Mouse (Mus musculus) heart, postnatal 0 days (tissue): ENCODE measurements at regions not wholly inside any gene's neighbourhood (a gene's known extent, or its start where the extent isn't known, plus 50 kb on each side); places are given as distances from the start of the nearest gene placed in this dataset.
A peak's percentile ranks its signal among the peaks of the same experiment; 100 is the strongest.

Experiments used
- ATAC-seq: fragments of 200-750 bp; cut with Nextera tagmentation; 2 replicates; pipeline ENCODE4 v1.8.0; 2017; ENCODE audit warnings: low read depth, moderate number of reproducible peaks, moderate library complexity; ENCODE audit not compliant: insufficient read depth
- DNase-seq: peaks from one replicate; pipeline ENCODE4 v3.0.0-alpha.2; 2016; ENCODE audit warnings: low spot score
- H3K27ac ChIP-seq: fragments of 300-500 bp; sonication (generic); 2 replicates; pipeline ENCODE4 v1.5.1; 2014; ENCODE audit warnings: low read depth, mild to moderate bottlenecking
- H3K27me3 ChIP-seq: fragments of 300-500 bp; sonication (generic); 2 replicates; pipeline ENCODE4 v1.6.1; 2014; ENCODE audit warnings: low read length, mixed read lengths; ENCODE audit not compliant: control insufficient read depth, insufficient read depth
- H3K36me3 ChIP-seq: fragments of 300-500 bp; sonication (generic); replicated peaks from 2 replicates; pipeline ENCODE4 v1.6.1; 2014; ENCODE audit warnings: low read length, mixed read lengths; ENCODE audit not compliant: control insufficient read depth, insufficient read depth
- H3K4me1 ChIP-seq: fragments of 300-500 bp; sonication (generic); 2 replicates; pipeline ENCODE4 v1.6.1; 2014; ENCODE audit warnings: antibody characterized with exemption; ENCODE audit not compliant: control insufficient read depth, insufficient read depth
- H3K4me2 ChIP-seq: fragments of 300-500 bp; sonication (generic); 2 replicates; pipeline ENCODE4 v1.6.1; 2014; ENCODE audit warnings: low read depth, mild to moderate bottlenecking, low read length, moderate library complexity
- H3K4me3 ChIP-seq: fragments of 300-500 bp; sonication (generic); 2 replicates; pipeline ENCODE4 v1.5.1; 2014; ENCODE audit warnings: low read depth, low read length
- H3K9ac ChIP-seq: fragments of 300-500 bp; sonication (generic); replicated peaks from 2 replicates; pipeline ENCODE4 v1.6.1; 2014; ENCODE audit warnings: low read depth, low read length, mixed read lengths
- H3K9me3 ChIP-seq: fragments of 300-500 bp; sonication (generic); replicated peaks from 2 replicates; pipeline ENCODE4 v1.6.1; 2016; ENCODE audit warnings: low read length; ENCODE audit not compliant: control insufficient read depth
- CTCF ChIP-seq: IDR thresholded peaks from 2 replicates; pipeline ENCODE4 v1.5.1; 2016; ENCODE audit warnings: antibody characterized with exemption, control low read depth, low read depth
- EP300 ChIP-seq: IDR thresholded peaks from 2 replicates; pipeline ENCODE4 v1.6.1; 2016; ENCODE audit warnings: antibody characterized with exemption, low read depth
- WGBS: fragments of 180-500 bp; shearing (Covaris S2); extraction: QIAGEN DNeasy Blood & Tissue Kit; methylation state at CpG from one replicate; pipeline ENCODE4 v1.1.7; 2014; 5-methylcytosine and 5-hydroxymethylcytosine counted together

DNA sequence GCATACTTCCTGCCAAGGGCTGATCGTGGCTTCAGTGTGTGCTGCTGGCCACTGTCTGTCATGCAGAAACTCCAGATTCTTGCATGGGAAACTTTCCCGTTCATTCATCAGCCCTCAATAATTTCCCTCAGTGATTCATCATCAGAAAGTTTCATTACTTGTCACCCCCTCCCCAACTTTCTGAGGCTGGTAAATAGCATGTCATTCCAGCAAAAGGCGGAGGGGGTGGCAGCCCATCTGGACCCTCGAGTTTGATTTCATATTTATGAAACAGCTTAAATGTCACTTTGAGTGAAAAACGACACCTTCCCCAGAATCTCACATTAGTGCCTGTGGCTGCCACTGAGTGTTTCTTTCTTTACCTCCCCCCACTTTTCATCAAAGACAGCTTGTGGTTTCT lies 415.5 kb downstream of the Igsf11 start:
- H3K4me2 ChIP-seq = no peak overlapping the region
- WGBS = 51% methylated on average over 5 of the region's 5 CpGs
- DNase-seq (no peak), ATAC-seq (no peak)
- no peaks in the 10 kb centered on the region for H3K36me3 ChIP-seq
- no peaks in the 10 kb centered on the region for H3K27me3 ChIP-seq
- no peak overlapping the region for H3K27ac ChIP-seq
- no peak overlapping the region for H3K9ac ChIP-seq
- no peak overlapping the region for H3K4me3 ChIP-seq
- no peak for TF ChIP-seq EP300
- no peak for TF ChIP-seq CTCF
- H3K4me1 ChIP-seq = no peaks in the 10 kb centered on the region
- H3K9me3 ChIP-seq = no peaks in the 10 kb centered on the region

DNA sequence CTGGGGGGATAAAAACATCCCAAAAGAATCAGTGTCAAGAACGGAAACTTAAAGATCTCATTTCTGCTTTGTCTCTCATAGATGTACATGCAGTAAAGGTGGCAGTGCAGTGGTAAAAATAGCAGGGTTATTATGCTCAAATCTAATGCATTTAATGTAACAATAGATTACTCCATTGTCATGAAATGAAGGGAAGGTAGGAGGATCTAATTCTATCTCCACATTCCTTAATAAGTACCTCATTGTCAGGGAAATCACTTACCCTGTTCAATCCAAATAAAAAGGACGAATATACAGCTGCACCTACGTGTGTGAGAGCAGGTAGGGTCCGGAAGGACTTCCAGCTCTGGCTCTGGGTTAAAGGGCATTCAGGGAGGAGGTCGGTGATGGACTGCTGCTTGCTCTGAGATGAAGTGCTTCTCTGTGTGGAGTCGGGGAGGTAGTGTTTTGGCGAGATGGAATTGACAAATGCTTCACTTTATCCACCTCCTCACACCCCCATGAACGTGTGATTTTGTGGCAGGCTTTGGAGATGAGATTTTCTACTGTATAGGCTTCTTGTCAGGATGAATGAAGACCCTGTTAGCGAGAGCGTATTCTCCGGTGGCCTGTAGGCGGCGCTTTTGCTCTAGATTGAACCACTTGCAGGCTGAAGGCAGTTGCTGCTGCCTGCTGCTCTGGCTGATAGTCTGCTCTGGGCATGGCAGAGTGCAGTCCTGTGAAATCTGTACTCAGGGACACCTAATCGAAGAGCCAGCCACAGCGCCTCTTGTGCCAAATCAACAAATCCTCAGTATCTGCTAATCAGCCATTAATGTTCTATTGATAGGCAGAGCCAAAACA lies 424.5 kb downstream of the Igsf11 start:
- 21% methylated on average over 15 of the region's 15 CpGs for WGBS
- H3K27ac ChIP-seq = no peak overlapping the region
- ATAC-seq = no peak
- H3K4me3 ChIP-seq = no peak overlapping the region
- TF ChIP-seq CTCF (peak; percentile 43), EP300 (no peak)
- no peaks in the 10 kb centered on the region for H3K36me3 ChIP-seq
- no peaks in the 10 kb centered on the region for H3K27me3 ChIP-seq
- H3K9ac ChIP-seq = no peak overlapping the region
- H3K4me1 ChIP-seq = no peaks in the 10 kb centered on the region
- no peaks in the 10 kb centered on the region for H3K9me3 ChIP-seq
- no peak overlapping the region for H3K4me2 ChIP-seq
- no peak for DNase-seq

DNA sequence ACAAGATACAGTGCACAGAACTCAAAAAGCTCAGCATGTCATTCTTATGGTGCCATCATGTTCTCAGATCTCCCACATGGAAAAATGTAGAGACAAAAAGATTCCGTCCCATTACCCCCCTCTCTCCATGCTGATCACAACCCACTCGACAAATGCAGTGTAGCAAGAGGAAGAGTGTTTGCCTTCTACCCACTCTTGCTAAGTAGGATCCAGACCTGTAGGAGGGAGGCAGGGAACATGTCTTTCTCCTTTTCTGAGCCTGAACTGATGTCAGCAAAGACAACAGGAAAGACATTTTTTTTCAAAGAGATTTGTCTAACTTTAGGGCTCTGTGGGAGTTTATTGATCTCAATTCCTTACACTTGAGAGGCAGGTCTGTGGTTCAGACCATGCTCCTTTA lies 433.2 kb downstream of the Igsf11 start:
- H3K27me3 ChIP-seq = no peaks in the 10 kb centered on the region
- TF ChIP-seq CTCF (no peak), EP300 (no peak)
- no peaks in the 10 kb centered on the region for H3K36me3 ChIP-seq
- H3K4me2 ChIP-seq = no peak overlapping the region
- no peak overlapping the region for H3K9ac ChIP-seq
- H3K4me3 ChIP-seq = no peak overlapping the region
- H3K9me3 ChIP-seq = no peaks in the 10 kb centered on the region
- H3K27ac ChIP-seq = no peak overlapping the region
- 67% methylated on average over 2 of the region's 2 CpGs for WGBS
- ATAC-seq = no peak
- H3K4me1 ChIP-seq = no peaks in the 10 kb centered on the region
- no peak for DNase-seq

GRCm38 (mm10) chr16:39363657-39364056 lies 471.2 kb downstream of the Igsf11 start:
- H3K36me3 ChIP-seq = no peaks in the 10 kb centered on the region
- H3K9me3 ChIP-seq = no peaks in the 10 kb centered on the region
- 52% methylated on average over 2 of the region's 2 CpGs for WGBS
- H3K9ac ChIP-seq = no peak overlapping the region
- H3K4me2 ChIP-seq = no peak overlapping the region
- no peaks in the 10 kb centered on the region for H3K27me3 ChIP-seq
- DNase-seq (no peak), ATAC-seq (no peak)
- no peak overlapping the region for H3K4me3 ChIP-seq
- TF ChIP-seq EP300 (no peak), CTCF (no peak; the same call in 1 of the 2 replicates)
- H3K4me1 ChIP-seq = no peaks in the 10 kb centered on the region
- H3K27ac ChIP-seq = no peak overlapping the region

- Histone ChIP-seq H3K9ac (no peak overlapping the region), H3K4me2 (no peak overlapping the region), H3K27me3 (no peaks in the 10 kb centered on the region), H3K27ac (no peak overlapping the region), H3K9me3 (no peaks in the 10 kb centered on the region), H3K36me3 (no peaks in the 10 kb centered on the region), H3K4me3 (no peak overlapping the region), H3K4me1 (no peaks in the 10 kb centered on the region)
- TF ChIP-seq CTCF = no peak
- 69% methylated on average over 2 of the region's 2 CpGs for WGBS
- ATAC-seq = no peak
- no peak for DNase-seq
Measured at GRCm38 (mm10) chr16:39368276-39368675, 475.8 kb downstream of the Igsf11 start.

GRCm38 (mm10) chr16:39374616-39375015 lies 482.1 kb downstream of the Igsf11 start:
- ATAC-seq (no peak), DNase-seq (no peak)
- H3K4me1 ChIP-seq = no peaks in the 10 kb centered on the region
- H3K27ac ChIP-seq = no peak overlapping the region
- H3K9ac ChIP-seq = no peak overlapping the region
- H3K4me2 ChIP-seq = no peak overlapping the region
- no peaks in the 10 kb centered on the region for H3K36me3 ChIP-seq
- no peaks in the 10 kb centered on the region for H3K9me3 ChIP-seq
- H3K27me3 ChIP-seq = no peaks in the 10 kb centered on the region
- TF ChIP-seq CTCF (no peak), EP300 (no peak)
- no peak overlapping the region for H3K4me3 ChIP-seq
- WGBS = 69% methylated on average over 3 of the region's 3 CpGs
